13 mouse cellular contexts compared by ENCODE assay signal in the genomic region with DNA sequence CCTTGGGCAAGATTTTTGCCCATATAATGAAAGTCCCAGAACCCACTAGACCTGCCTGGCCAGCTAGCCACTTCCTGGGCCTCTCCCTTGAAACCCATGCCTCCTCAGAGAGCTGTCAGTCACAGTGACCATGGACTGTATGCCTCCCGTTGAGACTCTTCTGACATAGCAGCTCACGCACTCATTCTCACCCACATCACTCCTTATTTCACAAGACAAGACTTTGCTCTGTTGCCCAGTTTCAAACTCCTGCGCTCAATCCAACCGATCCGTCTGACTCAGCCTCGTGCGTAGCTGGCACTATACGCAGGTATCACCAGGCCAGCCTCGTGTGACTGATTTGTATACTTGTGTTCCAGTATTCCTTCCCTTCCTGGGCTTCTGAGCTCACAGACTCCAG.
"Had no signal": no experiment of that assay in that cellular context is flagged by ENCODE, and none has a peak within 500 bp of the region (broad histone marks: within the 10 kb centered on the region; RNA-seq: fewer than 3 reads in every experiment).

No protein-coding gene starts in this region.

- DNase-seq: kidney, postnatal 14 days; liver, embryonic 13.5 days; liver, postnatal 0 days; lung, postnatal 14 days; right cerebral cortex, adult 18-20 months; right cerebral cortex, postnatal 25 days; thymus, adult 2 months; thymus, postnatal 25 days had no signal

- H3K27me3 ChIP-seq: kidney, embryonic 15.5 days; liver, embryonic 13.5 days; lung, embryonic 15.5 days; midbrain, embryonic 13.5 days had no signal

- H3K9ac ChIP-seq: kidney, embryonic 15.5 days; liver, embryonic 13.5 days; liver, postnatal 0 days; lung, embryonic 15.5 days; midbrain, embryonic 13.5 days had no signal

- H3K4me1 ChIP-seq: lung, embryonic 15.5 days had no signal

- H3K9me3 ChIP-seq: kidney, embryonic 15.5 days; limb, embryonic 10.5 days; liver, embryonic 13.5 days; lung, embryonic 15.5 days; midbrain, embryonic 13.5 days had no signal

- H3K27ac ChIP-seq: kidney, embryonic 15.5 days; left cerebral cortex, adult 2 months; limb, embryonic 10.5 days; liver, embryonic 13.5 days; lung, embryonic 15.5 days; midbrain, embryonic 13.5 days had no signal

- H3K4me3 ChIP-seq: kidney, embryonic 15.5 days; left cerebral cortex, adult 2 months; limb, embryonic 10.5 days; liver, embryonic 13.5 days; lung, embryonic 15.5 days; midbrain, embryonic 13.5 days had no signal

- H3K4me2 ChIP-seq: kidney, embryonic 15.5 days; liver, embryonic 13.5 days; lung, embryonic 15.5 days; midbrain, embryonic 13.5 days had no signal

- H3K36me3 ChIP-seq: kidney, embryonic 15.5 days; limb, embryonic 10.5 days; lung, embryonic 15.5 days; midbrain, embryonic 13.5 days had no signal

- ATAC-seq: liver, postnatal 0 days; midbrain, embryonic 13.5 days had no signal
